Mouse (Mus musculus): ENCODE data around the gene Myo3b. TPM values are rescaled to one million over a fixed set of nuclear protein-coding genes. Genes with fewer than 3 reads are reported as not detected.

Gene Myo3b
- polyA plus RNA-seq, 1 experiment, result not detected

DNA sequence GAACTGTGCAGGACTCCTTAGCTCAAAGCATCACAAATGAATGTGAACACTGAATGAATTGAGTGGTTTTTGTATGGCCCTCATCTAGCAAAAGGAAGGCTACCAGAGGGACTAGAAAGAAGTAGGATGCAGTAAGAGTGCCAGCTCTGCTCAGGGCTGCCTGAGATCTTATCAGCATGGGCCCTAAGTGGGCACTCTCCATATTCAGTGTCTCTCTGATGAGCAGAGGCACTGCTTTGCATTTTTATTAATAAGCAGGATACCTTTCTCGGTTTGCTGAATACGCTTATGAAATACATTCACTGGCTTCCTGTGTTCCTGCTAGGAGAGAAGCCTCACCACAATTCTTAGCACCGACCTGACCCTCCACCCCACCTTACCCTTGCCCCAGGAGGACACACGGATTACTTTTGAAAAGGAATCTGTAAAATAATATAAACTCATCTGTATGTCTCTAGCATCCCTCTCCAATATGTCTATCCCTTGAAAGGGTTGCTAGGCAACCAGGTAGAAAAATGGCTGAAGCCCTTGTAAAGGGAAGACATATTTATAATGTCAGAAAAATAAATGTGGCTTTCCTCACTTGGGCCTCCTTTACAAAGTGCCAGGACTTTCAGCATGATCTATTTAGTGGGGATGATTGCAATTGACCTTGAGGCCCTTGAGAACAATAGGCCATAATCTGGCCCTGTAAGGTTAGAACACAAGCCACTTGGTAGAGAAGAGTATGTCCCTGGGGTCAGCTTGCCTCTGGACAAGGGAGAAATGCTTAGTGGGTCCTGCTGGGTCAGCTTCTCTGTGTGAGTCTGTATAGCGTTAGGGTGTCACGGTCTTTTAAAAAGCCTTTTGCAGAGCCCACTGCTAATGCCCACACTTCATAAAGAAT is 138.1 kb downstream of the Myo3b start:
- Histone ChIP-seq H3K4me1 (ENCODE audit: control insufficient read depth, insufficient read depth, insufficient read length, low read length) (no peaks in the 10 kb centered on the region), H3K27ac (ENCODE audit: insufficient read depth, low read depth, low read length) (no peak overlapping the region), H3K4me3 (ENCODE audit: low read depth, low read length) (no peak overlapping the region), H3K27me3 (ENCODE audit: control insufficient read depth, insufficient read depth, low read length) (no peaks in the 10 kb centered on the region), H3K36me3 (ENCODE audit: control insufficient read depth, insufficient read depth, low read length) (no peaks in the 10 kb centered on the region)
- TF ChIP-seq POLR2A (IDR thresholded peaks at IDR 0.05; ENCODE audit: low read depth, low read length), result no peak
- TF ChIP-seq CTCF (IDR thresholded peaks at IDR 0.05; ENCODE audit: extremely low read depth, insufficient read length, insufficient replicate concordance, low read depth, low read length), result no peak
- 82% methylated on average over 6 of the region's 6 CpGs for WGBS

DNA sequence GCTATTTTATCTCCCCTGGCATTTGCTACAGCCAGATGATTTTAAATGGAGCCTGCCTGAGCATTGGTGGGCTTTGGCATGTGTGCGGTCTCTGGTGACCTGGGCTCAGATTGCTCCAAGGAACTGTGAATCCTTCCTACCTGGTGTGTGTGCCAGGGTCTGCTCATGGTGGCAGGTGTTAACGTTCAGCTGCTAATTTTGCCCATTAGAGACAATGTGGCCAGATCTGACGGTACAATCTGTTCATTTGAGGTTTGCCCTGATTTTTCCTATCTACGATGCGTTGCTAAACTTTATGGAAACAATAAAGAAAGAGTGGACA is 138.7 kb downstream of the Myo3b start:
- Histone ChIP-seq H3K36me3 (ENCODE audit: control insufficient read depth, insufficient read depth, low read length) (no peaks in the 10 kb centered on the region), H3K27me3 (ENCODE audit: control insufficient read depth, insufficient read depth, low read length) (no peaks in the 10 kb centered on the region), H3K4me1 (ENCODE audit: control insufficient read depth, insufficient read depth, insufficient read length, low read length) (no peaks in the 10 kb centered on the region), H3K4me3 (ENCODE audit: low read depth, low read length) (no peak overlapping the region), H3K27ac (ENCODE audit: insufficient read depth, low read depth, low read length) (no peak overlapping the region)
- 84% methylated on average over 5 of the region's 5 CpGs for WGBS
- TF ChIP-seq POLR2A (IDR thresholded peaks at IDR 0.05; ENCODE audit: low read depth, low read length) (no peak), CTCF (IDR thresholded peaks at IDR 0.05; ENCODE audit: extremely low read depth, insufficient read length, insufficient replicate concordance, low read depth, low read length) (no peak)

DNA sequence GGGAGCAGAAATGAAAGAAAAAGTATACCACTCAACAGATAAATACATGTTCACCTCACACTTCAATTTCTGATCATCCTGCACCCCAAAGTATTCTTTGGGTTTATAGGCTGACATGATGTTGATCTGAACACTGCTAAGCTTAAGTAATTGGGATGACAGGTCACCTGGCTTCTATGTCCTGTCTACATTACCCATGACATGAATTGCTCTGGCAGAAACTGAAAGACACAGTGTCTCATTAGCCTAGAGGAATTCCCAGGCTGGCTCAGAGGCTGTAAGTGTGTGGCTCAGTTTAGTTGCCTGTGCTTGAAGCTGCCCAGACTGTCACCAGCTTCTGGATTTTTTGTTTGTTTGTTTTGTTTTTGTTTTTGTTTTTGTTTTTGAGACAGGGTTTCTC is 139.3 kb downstream of the Myo3b start:
- Histone ChIP-seq H3K27ac (ENCODE audit: insufficient read depth, low read depth, low read length) (no peak overlapping the region), H3K4me1 (ENCODE audit: control insufficient read depth, insufficient read depth, insufficient read length, low read length) (no peaks in the 10 kb centered on the region), H3K4me3 (ENCODE audit: low read depth, low read length) (no peak overlapping the region), H3K27me3 (ENCODE audit: control insufficient read depth, insufficient read depth, low read length) (no peaks in the 10 kb centered on the region), H3K36me3 (ENCODE audit: control insufficient read depth, insufficient read depth, low read length) (no peaks in the 10 kb centered on the region)
- TF ChIP-seq CTCF (IDR thresholded peaks at IDR 0.05; ENCODE audit: extremely low read depth, insufficient read length, insufficient replicate concordance, low read depth, low read length) (no peak), POLR2A (IDR thresholded peaks at IDR 0.05; ENCODE audit: low read depth, low read length) (no peak)

DNA sequence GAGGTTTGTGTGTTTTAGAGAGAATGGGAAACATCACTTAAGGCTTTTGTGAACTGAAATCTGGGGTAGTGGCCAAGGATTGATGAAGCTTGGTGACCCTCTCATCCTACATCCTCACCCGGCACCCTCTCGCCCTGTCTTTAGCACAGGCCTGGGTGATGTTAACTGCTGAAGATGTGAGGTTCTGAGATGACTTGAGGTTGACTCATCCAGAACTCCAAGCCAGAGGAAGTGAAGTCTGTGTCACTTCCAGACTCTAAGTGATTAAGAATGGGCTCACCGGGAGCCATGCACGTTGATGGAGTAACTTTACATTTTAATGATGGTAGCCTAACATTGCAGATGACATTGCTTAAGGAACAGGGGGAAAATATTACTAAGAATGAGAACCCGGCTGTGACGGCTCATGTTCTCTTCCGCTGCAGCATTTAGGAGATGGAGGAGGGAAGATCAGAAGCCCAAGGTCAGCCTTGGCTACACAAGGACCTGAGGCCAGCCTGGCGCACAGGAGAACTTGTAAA is 143.3 kb downstream of the Myo3b start:
- Histone ChIP-seq H3K4me1 (ENCODE audit: control insufficient read depth, insufficient read depth, insufficient read length, low read length) (no peaks in the 10 kb centered on the region), H3K27ac (ENCODE audit: insufficient read depth, low read depth, low read length) (no peak overlapping the region), H3K27me3 (ENCODE audit: control insufficient read depth, insufficient read depth, low read length) (no peaks in the 10 kb centered on the region), H3K4me3 (ENCODE audit: low read depth, low read length) (no peak overlapping the region), H3K36me3 (ENCODE audit: control insufficient read depth, insufficient read depth, low read length) (no peaks in the 10 kb centered on the region)
- WGBS, result 90% methylated on average over 8 of the region's 8 CpGs
- TF ChIP-seq CTCF (IDR thresholded peaks at IDR 0.05; ENCODE audit: extremely low read depth, insufficient read length, insufficient replicate concordance, low read depth, low read length), result no peak
- TF ChIP-seq POLR2A (IDR thresholded peaks at IDR 0.05; ENCODE audit: low read depth, low read length), result no peak

DNA sequence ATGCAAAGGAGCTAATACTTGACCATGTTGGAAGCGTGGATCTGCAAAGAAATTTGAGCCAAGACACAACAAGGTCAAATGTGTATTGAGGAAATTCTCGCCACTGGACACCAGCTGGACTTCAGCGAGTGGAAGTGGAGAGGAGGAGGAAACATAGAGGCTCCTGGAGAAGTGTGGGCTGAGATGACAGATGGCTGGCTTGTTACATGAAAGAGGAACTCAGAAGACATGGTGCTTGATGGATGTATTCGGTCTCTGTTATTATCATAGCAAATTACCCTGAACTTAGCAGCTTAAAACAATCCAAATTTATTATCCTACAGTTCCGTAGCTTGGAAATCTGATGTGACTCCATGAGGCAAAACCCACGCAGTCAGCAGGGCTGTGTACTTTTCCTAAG is 148.1 kb downstream of the Myo3b start:
- no peaks in the 10 kb centered on the region for H3K27me3 ChIP-seq (ENCODE audit: control insufficient read depth, insufficient read depth, low read length)
- WGBS, result 66% methylated on average over 6 of the region's 6 CpGs
- no peaks in the 10 kb centered on the region for H3K4me1 ChIP-seq (ENCODE audit: control insufficient read depth, insufficient read depth, insufficient read length, low read length)
- no peaks in the 10 kb centered on the region for H3K36me3 ChIP-seq (ENCODE audit: control insufficient read depth, insufficient read depth, low read length)
- no peak overlapping the region for H3K4me3 ChIP-seq (ENCODE audit: low read depth, low read length)
- no peak overlapping the region for H3K27ac ChIP-seq (ENCODE audit: insufficient read depth, low read depth, low read length)
- TF ChIP-seq CTCF (IDR thresholded peaks at IDR 0.05; ENCODE audit: extremely low read depth, insufficient read length, insufficient replicate concordance, low read depth, low read length) (no peak), POLR2A (IDR thresholded peaks at IDR 0.05; ENCODE audit: low read depth, low read length) (no peak)

DNA sequence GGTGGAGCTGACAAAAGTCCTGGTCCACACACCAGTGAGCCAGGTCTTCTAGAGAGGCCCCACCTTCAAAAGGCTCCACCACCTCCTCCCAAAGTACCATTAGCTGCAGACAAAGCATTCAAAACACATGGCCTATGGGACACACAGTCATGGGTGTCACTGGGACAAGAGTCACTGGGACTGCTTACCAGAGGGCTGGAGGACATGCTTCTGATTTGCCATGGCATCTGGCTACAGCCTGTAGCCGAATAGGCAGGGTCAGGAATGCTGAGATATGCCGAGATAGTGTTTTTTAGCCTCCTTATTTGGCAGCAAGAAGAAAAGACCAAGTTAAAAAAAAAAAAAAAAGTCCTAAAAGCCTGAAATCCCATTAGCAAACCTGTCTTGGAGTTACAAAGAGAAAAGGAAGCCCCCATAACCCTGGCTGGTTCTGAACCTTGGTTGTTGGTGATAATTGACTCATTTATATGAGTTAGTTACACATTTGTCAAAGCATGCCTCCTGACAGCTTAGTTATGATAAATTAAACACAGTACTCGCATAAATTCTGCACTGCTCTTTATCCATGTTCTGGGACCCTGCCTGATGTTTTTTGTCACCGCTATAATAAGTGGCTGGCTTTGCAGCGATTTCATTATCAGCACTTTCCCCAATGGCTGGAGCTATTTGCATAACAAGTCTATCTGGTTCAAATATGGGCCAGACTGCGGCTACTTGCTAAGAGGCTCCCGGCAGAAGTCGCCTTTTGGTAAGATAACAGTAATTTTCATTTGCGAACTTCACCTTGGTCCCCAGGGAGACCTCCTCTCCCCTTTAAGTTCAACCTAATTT is 156.7 kb downstream of the Myo3b start:
- TF ChIP-seq CTCF (IDR thresholded peaks at IDR 0.05; ENCODE audit: extremely low read depth, insufficient read length, insufficient replicate concordance, low read depth, low read length) (no peak), POLR2A (IDR thresholded peaks at IDR 0.05; ENCODE audit: low read depth, low read length) (no peak)
- WGBS, result 35% methylated on average over 9 of the region's 9 CpGs
- H3K36me3 ChIP-seq (ENCODE audit: control insufficient read depth, insufficient read depth, low read length), result no peaks in the 10 kb centered on the region
- H3K4me3 ChIP-seq (ENCODE audit: low read depth, low read length), result no peak overlapping the region
- no peak overlapping the region for H3K27ac ChIP-seq (ENCODE audit: insufficient read depth, low read depth, low read length)
- no peaks in the 10 kb centered on the region for H3K4me1 ChIP-seq (ENCODE audit: control insufficient read depth, insufficient read depth, insufficient read length, low read length)
- H3K27me3 ChIP-seq (ENCODE audit: control insufficient read depth, insufficient read depth, low read length), result no peaks in the 10 kb centered on the region
